Mouse (Mus musculus) left cerebral cortex, postnatal 25 days (tissue): ENCODE results near the gene Fgd5. TPM values are rescaled to one million over a fixed set of nuclear protein-coding genes. Genes with fewer than 3 reads are reported as not detected.
"Not testable (repeated sequence)": the region's sequence is repeated elsewhere in the genome, so short reads cannot be mapped to it uniquely, and the experiment has no call there.

Source experiments
- DNase-seq, 2 experiments: peaks; one replicate each; pipeline ENCODE4 v3.0.0; 2022; ENCODE audit warnings: low spot score in 2 of 2, mixed read lengths in 1 of 2
- intact Hi-C: fragments of 180-260 bp; cut with DNase I; formaldehyde crosslinking; loops from one replicate; pipeline ENCODE4 v1.15.1; 2025
- total RNA-seq, 2 experiments: library from RNA; stranded (reverse); gene quantifications; 2 replicates each; pipeline ENCODE4 v1.2.3; 2021

Fgd5 gene
- total RNA-seq, 2 experiments from 2014 or later, result 5.2 TPM

DNA sequence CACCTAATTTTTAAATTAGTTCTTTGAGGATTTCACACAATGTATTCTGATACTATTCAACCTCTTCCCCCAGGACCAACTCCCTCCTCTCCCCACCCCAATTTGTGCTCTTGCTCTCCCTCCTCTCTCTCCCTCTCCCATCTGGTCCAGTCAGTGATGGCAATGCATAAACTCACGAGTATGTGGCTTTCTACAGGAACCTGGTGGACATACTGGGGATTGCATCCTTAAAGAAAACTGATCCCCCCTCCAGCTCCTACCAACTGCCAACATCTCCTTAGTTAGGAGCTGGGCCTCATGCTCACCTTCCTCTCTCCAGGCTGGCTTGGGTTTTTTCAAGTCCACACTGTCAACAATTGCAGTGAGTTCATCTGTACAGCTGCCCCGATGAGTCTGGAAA, 79.1 kb downstream of the Fgd5 start:
- DNase-seq, result no peak
- intact Hi-C loops, result no loop called here

DNA sequence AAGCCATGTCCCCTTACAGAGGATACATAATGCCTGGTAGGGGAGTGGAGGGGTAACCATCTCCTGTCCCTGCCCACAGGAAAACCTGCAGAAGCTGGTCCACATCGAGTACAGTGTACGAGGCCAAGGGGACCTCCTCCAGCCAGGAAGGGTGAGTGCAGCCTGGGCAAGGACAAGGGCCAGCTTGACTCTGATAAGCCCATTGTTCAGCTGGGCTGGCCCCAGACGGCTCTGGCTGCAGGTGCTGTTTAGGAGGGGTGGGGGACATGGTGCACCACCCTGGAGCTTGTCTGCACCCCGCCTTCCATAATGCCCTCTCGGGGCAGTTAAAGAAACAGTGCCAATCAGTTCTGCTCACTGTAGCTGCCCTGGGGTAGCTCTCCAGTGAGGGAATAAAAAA, 83.0 kb downstream of the Fgd5 start:
- intact Hi-C loops, result no loop called here
- no peak for DNase-seq

GRCm38 (mm10) chr6:92063452-92063851, 84.8 kb downstream of the Fgd5 start:
- intact Hi-C loops, result no loop called here
- DNase-seq, result no peak

- peak in 1 of 2 experiments; percentile 81 for DNase-seq
- intact Hi-C loops, result no loop called here
Measured at GRCm38 (mm10) chr6:92064101-92064500, 85.4 kb downstream of the Fgd5 start.

DNA sequence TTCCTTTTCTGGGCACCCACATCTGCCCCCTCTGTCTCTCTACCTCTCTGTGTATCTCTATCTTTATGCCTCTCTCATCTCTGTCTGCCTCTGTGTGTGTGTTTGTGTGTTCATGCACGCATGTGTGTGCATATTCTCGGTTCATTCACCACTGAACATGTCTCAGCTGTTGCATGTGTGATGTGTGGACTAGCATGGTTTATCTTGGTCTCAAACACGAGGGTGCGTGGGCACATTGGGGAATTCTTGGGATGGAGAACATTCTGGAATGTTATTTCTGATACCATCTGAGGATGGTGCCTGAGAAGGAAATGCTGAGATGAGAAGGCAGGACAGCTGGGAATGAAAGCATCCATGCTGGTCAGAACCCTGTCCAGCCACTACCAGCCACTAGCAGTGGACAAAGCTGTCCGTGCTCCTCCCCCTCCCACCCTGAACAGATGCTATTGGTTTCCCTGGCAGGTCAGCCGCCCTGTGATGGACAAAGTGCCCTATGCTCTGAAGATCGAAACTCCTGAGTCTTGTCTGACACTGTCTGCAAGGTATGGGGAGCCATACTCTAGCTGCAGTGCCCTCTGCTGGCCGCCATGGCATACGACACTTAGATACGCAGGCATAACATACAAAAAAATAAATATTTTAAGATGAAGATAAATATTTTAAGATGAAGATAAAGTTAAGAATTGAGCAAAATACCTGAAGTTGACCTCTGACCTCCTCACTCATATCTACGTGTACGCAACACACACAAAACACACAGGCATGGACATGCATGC, 87.2 kb downstream of the Fgd5 start:
- intact Hi-C loops, result no loop called here
- DNase-seq, result peak; percentile 36 to 45

DNA sequence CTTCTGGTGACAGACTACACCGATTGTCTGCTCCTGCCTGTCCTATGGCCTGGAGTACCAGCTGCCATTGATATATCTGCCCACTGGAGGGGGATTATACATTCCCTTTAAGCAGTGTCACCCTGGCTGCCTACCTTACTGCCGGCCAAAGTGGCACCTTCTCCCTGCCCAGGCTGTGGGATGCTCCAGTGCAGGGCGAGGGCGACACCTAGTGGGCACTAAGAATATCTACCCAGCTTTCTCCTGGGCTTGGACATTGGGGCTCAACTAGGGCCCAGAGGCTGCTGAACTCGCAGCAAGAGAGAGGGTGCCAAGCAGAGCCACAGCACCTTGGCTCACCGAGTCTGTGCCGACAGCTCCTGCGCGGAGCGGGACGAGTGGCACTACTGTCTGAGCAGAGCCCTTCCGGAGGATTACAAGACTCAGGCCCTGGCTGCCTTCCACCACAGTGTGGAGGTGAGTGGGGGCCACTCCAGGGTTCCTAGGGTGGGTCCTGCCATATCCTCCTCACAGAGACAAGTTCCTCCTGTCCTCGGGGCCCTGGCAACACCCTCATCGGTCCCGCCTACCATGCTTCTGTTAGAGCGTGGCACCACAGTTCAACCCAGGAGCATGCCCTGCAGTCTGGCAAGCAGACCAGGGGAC, 88.6 kb downstream of the Fgd5 start:
- intact Hi-C loops, result loop anchor here (1.0 kb wide), 2 partner anchors 166 to 291 kb away; no protein-coding TSS in a partner anchor
- peak; percentile 73 to 75 for DNase-seq

- DNase-seq, result no peak
- intact Hi-C loops, result no loop called here
Measured at GRCm38 (mm10) chr6:92071121-92071839, 92.6 kb downstream of the Fgd5 start.

DNA sequence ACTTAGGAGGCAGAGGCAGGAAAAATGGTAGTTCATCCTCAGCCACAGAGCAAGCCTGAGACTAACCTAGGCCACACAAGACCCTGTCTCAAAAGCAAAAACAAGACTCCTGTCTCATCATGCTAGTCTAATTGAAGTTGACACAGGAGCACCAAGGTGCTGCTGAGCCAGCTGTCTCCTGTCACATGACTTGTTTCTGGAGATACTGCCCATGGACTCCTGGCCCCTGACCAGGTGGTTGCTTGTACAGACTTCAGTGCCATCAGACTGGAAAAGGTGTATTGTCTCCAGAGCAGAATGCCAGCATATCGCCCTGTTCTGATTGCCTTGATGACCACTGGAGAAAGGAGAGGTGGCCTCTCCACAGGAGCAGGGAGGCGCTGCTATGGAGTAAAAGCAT, 102.1 kb downstream of the Fgd5 start:
- intact Hi-C loops, result no loop called here
- no peak for DNase-seq

DNA sequence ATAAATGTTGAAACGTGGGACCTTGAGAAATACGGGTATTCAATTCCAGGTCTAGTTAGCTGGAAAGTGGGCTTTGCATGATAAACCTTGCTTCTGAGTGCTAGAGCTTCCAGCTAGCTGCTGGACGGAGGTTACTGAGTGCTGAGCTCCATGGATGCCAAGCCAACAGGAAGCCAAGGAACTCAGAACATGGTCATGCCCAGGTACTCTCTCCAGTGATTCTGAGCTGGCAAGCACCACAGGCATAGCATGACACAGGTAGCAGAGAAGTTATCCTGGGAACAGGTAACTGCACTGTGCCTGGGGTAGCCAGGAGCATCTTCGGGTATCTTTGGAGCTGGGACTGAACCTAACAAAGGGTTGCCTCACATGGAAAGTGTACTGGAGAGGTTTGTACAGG, 104.1 kb downstream of the Fgd5 start:
- intact Hi-C loops, result no loop called here
- no peak for DNase-seq

- intact Hi-C loops, result no loop called here
Measured at GRCm38 (mm10) chr6:92084932-92085331, 106.3 kb downstream of the Fgd5 start.

DNA sequence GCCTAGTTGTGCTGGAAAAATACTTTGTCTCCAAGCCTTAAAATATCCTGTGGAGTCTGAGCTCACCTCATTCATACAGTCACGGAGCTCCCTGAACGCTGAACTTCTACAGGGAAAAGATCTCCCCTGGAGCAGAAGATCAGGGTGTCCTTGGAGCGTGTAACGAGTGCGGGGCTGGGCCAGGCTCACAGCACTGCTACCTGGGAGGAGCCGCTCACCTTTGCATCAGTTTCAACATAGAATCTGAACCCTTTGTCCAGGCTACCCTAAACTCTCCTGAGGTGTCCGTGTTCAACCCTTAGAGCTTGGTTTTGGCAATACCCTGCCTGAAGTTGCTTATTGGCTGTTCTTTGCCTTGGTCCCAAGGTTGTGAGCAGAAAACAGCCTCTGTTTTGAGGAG, 110.5 kb downstream of the Fgd5 start:
- intact Hi-C loops, DNase-seq: not testable (repeated sequence)

More at GRCm38 (mm10) chr6:92084932-92085331, 106.3 kb downstream of the Fgd5 start:
- peak in 1 of 2 experiments; percentile 74 for DNase-seq

- intact Hi-C loops, result loop anchor here (5.0 kb wide), 3 partner anchors 92 to 573 kb away; partner anchors contain the start of genes Lsm3, Mrps25 and Xpc
- no peak for DNase-seq
Measured at GRCm38 (mm10) chr6:92089982-92090381, 111.3 kb downstream of the Fgd5 start.

GRCm38 (mm10) chr6:92090497-92090896, 111.8 kb downstream of the Fgd5 start:
- no peak for DNase-seq
- intact Hi-C loops, result loop anchor here (5.0 kb wide), 3 partner anchors 92 to 573 kb away; partner anchors contain the start of genes Lsm3, Mrps25 and Xpc

DNA sequence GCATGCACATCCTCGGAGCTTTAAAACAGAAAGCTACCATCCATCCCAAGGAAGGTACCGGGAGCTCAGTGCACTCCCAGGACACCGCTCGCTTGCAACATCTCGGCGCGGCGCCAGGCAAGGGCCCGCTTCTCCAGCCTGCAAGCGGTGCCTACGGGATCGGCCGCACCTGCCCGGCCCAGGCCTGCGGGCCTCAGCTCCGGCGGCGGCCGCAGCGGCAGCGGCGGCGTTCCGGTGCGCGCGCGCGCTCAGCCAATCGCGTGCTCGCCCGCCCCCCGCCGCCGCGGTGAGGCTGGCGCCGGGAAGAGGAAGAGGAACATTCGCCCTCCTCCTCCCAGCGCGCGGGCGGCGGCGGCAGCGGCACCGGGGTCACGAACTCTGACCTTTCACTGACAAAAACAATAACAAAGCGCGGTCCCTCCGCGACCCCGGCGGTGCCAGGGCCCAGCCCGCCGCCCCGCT, 112.5 kb downstream of the Fgd5 start, which contains the start of gene Nr2c2:
Gene Nr2c2 (plus strand): TSS at position 261 of the 462 bp plus-strand sequence.
- DNase-seq, result peak; percentile 85 to 87
- intact Hi-C loops, result loop anchor here (5.0 kb wide), 3 partner anchors 91 to 574 kb away; partner anchors contain the start of genes Lsm3, Mrps25 and Xpc

GRCm38 (mm10) chr6:92091767-92092489, 113.2 kb downstream of the Fgd5 start:
- peak; percentile 99 to 100 for DNase-seq
- intact Hi-C loops, result loop anchor here (2.0 to 5.0 kb wide), 4 partner anchors 41 to 575 kb away; partner anchors contain the start of genes Lsm3, Mrps25 and Xpc

DNA sequence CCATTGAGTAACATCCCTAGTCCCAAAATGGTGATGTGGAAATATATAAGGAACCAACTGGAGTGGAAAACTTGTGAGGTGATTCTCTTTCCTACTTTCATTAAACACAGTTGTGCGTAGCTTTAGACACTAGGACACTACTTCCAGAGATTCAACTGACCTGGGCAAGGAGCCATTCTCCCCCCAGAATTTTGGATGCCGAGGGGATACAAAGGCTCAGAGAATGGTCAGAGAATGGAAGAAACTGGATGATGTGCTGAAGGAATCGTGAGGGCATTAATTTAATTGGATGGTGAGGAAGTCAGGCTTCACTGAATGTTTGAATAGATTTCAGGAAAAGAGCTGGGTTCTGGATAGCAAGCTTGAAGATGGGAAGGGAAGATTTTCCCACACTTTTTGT, 114.1 kb downstream of the Fgd5 start:
- intact Hi-C loops, result loop anchor here (2.0 to 5.0 kb wide), 4 partner anchors 40 to 575 kb away; partner anchors contain the start of genes Lsm3, Mrps25 and Xpc

DNA sequence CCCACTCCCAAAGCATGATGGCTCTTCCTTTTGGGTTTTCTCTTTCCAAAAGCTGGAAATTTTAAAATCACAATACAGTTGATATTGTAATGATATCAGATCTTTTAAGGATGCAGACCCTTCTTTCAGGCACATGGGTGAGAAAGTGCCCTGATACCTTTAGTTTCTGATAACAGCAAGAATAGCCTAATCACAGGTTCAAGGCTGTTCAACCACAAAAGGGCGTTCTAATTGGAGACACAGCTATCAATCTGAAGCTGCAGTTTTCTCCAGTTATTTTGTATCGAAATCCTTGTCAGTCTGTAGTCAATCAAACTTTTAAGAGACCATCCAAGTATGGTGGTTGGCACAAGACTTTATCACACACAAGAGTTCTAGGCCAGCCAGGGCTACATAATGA, 115.2 kb downstream of the Fgd5 start:
- intact Hi-C loops, result loop anchor here (2.0 to 5.0 kb wide), 4 partner anchors 39 to 577 kb away; partner anchors contain the start of genes Lsm3, Mrps25 and Xpc
- no peak for DNase-seq

More for the DNA sequence above, 114.1 kb downstream of the Fgd5 start:
- no peak for DNase-seq

DNA sequence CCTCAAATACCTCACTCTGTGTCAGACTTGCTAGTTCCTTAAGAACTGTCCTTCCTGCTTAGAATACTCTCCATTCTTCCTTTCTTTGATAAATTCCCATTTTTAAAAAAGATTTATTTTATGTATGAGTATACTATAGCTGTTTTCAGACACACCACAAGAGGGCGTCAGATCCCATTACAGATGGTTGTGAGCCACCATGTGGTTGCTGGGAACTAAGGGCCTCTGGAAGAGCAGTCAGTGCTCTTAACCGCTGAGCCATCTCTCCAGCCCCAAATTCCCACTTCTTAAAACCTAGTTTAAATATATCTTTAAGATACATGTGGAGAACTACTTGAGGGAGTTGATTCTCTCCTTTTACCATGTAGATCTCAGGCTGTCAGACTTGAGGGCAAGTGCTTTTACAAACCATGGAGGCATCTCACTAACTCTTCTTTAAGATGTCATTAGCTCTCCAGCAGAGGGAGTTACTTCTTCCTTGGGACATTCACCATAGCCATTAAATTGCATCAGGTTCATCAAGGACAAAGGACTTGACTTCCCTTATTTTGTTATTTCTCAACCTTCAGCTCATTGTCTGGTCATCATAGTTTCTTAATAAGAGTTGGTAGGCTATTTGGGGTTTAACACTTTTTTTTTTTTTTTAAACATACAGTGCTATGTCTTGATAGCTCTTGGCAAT, 122.1 kb downstream of the Fgd5 start:
- intact Hi-C loops, result no loop called here
- no peak for DNase-seq
